Comparison of ENCODE assay signal across 29 mouse cellular contexts in the genomic region with DNA sequence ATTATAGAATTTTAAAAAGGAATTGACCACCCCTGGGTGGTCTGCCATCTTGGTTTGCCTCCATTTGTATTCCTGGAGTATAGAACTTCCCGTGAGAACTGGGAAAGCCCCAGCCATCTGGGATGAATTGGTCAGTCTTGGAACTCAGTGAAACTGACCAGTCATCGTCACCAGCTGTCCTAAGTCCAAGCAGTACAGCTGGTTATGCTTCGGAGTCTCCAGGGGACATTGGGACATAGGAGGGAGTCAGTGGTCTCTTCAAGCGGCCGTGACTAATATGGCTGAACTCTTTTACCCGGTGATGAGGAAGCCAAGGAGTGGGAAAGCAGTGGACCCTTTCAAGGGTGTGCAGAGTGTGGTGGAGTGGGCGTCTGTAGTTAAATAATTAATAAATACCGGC. TPM values are rescaled to one million over a fixed set of nuclear protein-coding genes. Genes with fewer than 3 reads are reported as not detected.
A peak's percentile ranks its signal among the peaks of the same experiment; 100 is the strongest.
DNase-seq lines count a peak whose midpoint lies in the region; ATAC-seq and TF ChIP-seq lines count a peak whose summit lies in the region.
"Had no signal": no experiment of that assay in that cellular context is flagged by ENCODE, and none has a peak within 500 bp of the region (broad histone marks: within the 10 kb centered on the region; RNA-seq: fewer than 3 reads in every experiment).

No protein-coding gene starts in this region.

- ATAC-seq in heart, embryonic 11.5 days (replicated peaks; ENCODE audit: insufficient number of reproducible peaks, low FRiP score, low TSS enrichment) = no peak
- ATAC-seq in kidney, postnatal 0 days (replicated peaks; ENCODE audit: low FRiP score, low read depth) = peak; percentile 79
- ATAC-seq: activated CD4-positive, CD25-positive, alpha-beta regulatory T cell, adult 4 months; CD4-positive, CD25-positive, alpha-beta regulatory T cell, adult 4 months; forebrain, embryonic 15.5 days; intestine, postnatal 0 days had no signal

- no peak overlapping the region for H3K27ac ChIP-seq in heart, embryonic 11.5 days (ENCODE audit: low read depth, low read length)
- no peak overlapping the region for H3K27ac ChIP-seq in kidney, postnatal 0 days
- no peak overlapping the region for H3K27ac ChIP-seq in hindbrain, embryonic 10.5 days
- H3K27ac ChIP-seq: embryonic facial prominence, embryonic 10.5 days; embryonic facial prominence, embryonic 13.5 days; forebrain, embryonic 12.5 days; forebrain, embryonic 15.5 days; heart, embryonic 15.5 days; hindbrain, embryonic 12.5 days; hindbrain, embryonic 15.5 days had no signal

- no peak for TF ChIP-seq CTCF in kidney, postnatal 0 days (IDR thresholded peaks at IDR 0.05; ENCODE audit: low read depth)

- H3K4me1 ChIP-seq in heart, embryonic 11.5 days (ENCODE audit: control insufficient read depth, insufficient read depth, low read length) = peaks cover 14% of the 10 kb centered on the region
- H3K4me1 ChIP-seq in kidney, postnatal 0 days (replicated peaks; ENCODE audit: insufficient read depth, low read length) = no peaks in the 10 kb centered on the region; the same call in 1 of the 2 replicates
- peaks cover 10% of the 10 kb centered on the region for H3K4me1 ChIP-seq in hindbrain, embryonic 10.5 days (replicated peaks)
- H3K4me1 ChIP-seq: forebrain, embryonic 12.5 days had no signal

- no peaks in the 10 kb centered on the region for H3K27me3 ChIP-seq in heart, embryonic 11.5 days (ENCODE audit: control insufficient read depth, insufficient read depth, low read length)
- H3K27me3 ChIP-seq in kidney, postnatal 0 days (ENCODE audit: insufficient read depth, low read length) = no peaks in the 10 kb centered on the region
- peaks cover 24% of the 10 kb centered on the region for H3K27me3 ChIP-seq in hindbrain, embryonic 10.5 days (ENCODE audit: insufficient read depth, poor library complexity, severe bottlenecking)
- H3K27me3 ChIP-seq: forebrain, embryonic 15.5 days; heart, embryonic 12.5 days; heart, embryonic 15.5 days; hindbrain, embryonic 15.5 days had no signal

- H3K4me2 ChIP-seq in heart, embryonic 11.5 days = no peak overlapping the region
- H3K4me2 ChIP-seq in kidney, postnatal 0 days (ENCODE audit: low read length) = no peak overlapping the region
- H3K4me2 ChIP-seq: embryonic facial prominence, embryonic 13.5 days; forebrain, embryonic 12.5 days; forebrain, embryonic 15.5 days; heart, embryonic 12.5 days; heart, embryonic 15.5 days; hindbrain, embryonic 12.5 days; hindbrain, embryonic 15.5 days had no signal

- H3K9me3 ChIP-seq in heart, embryonic 11.5 days (replicated peaks; ENCODE audit: control insufficient read depth, low read length) = no peaks in the 10 kb centered on the region
- no peaks in the 10 kb centered on the region for H3K9me3 ChIP-seq in kidney, postnatal 0 days (replicated peaks; ENCODE audit: low read length)
- no peaks in the 10 kb centered on the region for H3K9me3 ChIP-seq in hindbrain, embryonic 10.5 days
- H3K9me3 ChIP-seq: embryonic facial prominence, embryonic 10.5 days; embryonic facial prominence, embryonic 13.5 days; forebrain, embryonic 12.5 days; forebrain, embryonic 15.5 days; heart, embryonic 12.5 days; heart, embryonic 15.5 days; hindbrain, embryonic 12.5 days; hindbrain, embryonic 15.5 days had no signal

- H3K9ac ChIP-seq in heart, embryonic 11.5 days (ENCODE audit: low read depth, low read length) = no peak overlapping the region
- H3K9ac ChIP-seq in kidney, postnatal 0 days (ENCODE audit: low read depth, low read length) = no peak overlapping the region
- H3K9ac ChIP-seq: embryonic facial prominence, embryonic 13.5 days; forebrain, embryonic 12.5 days; forebrain, embryonic 15.5 days; heart, embryonic 12.5 days; heart, embryonic 15.5 days; hindbrain, embryonic 12.5 days; hindbrain, embryonic 15.5 days had no signal

- peak; percentile 95 for DNase-seq in heart, adult 11 months
- no peak for DNase-seq in kidney, postnatal 0 days (ENCODE audit: low spot score)
- DNase-seq in kidney, adult 18-20 months = no peak
- DNase-seq in skeletal muscle tissue, adult 2 months (ENCODE audit: low read depth, low spot score) = peak; percentile 34
- no peak for DNase-seq in hindbrain, embryonic 10.5 days (ENCODE audit: low spot score)
- DNase-seq: adrenal gland, adult 8-10 months; adrenal gland, postnatal 25 days; cerebellum, adult 11-12 months; cerebellum, adult 8-10 months; cerebellum, postnatal 10 days; cerebellum, postnatal 36 days; embryo, embryonic 11 days; gastrocnemius, postnatal 36 days; heart, postnatal 10 days; heart, postnatal 4 days had no signal

- H3K4me3 ChIP-seq in heart, embryonic 11.5 days (ENCODE audit: low read depth, low read length) = no peak overlapping the region
- no peak overlapping the region for H3K4me3 ChIP-seq in kidney, postnatal 0 days (replicated peaks; ENCODE audit: low read depth, low read length)
- H3K4me3 ChIP-seq in hindbrain, embryonic 10.5 days = no peak overlapping the region
- H3K4me3 ChIP-seq: embryonic facial prominence, embryonic 10.5 days; embryonic facial prominence, embryonic 13.5 days; erythroblast, embryonic 14.5 days; forebrain, embryonic 12.5 days; forebrain, embryonic 15.5 days; heart, embryonic 12.5 days; heart, embryonic 15.5 days; hindbrain, embryonic 12.5 days; hindbrain, embryonic 15.5 days had no signal

- 92% methylated on average over 8 of the region's 8 CpGs for WGBS in heart, embryonic 11.5 days (ENCODE audit: insufficient replicate concordance)
- WGBS in kidney, postnatal 0 days = 80% methylated on average over 8 of the region's 8 CpGs
- WGBS in hindbrain, embryonic 10.5 days = 90% methylated on average over 8 of the region's 8 CpGs

- no peaks in the 10 kb centered on the region for H3K36me3 ChIP-seq in heart, embryonic 11.5 days (ENCODE audit: control insufficient read depth, insufficient read depth, low read length)
- no peaks in the 10 kb centered on the region for H3K36me3 ChIP-seq in kidney, postnatal 0 days (ENCODE audit: insufficient read depth, low read length)
- no peaks in the 10 kb centered on the region for H3K36me3 ChIP-seq in hindbrain, embryonic 10.5 days
- H3K36me3 ChIP-seq: embryonic facial prominence, embryonic 10.5 days; embryonic facial prominence, embryonic 13.5 days; forebrain, embryonic 12.5 days; forebrain, embryonic 15.5 days; heart, embryonic 12.5 days; heart, embryonic 15.5 days; hindbrain, embryonic 12.5 days; hindbrain, embryonic 15.5 days had no signal

RNA-seq across cellular contexts. Expression of gene Gm525, which starts 31.6 kb away (rescaled TPM):
- polyA plus RNA-seq in heart, embryonic 11.5 days (2014; fragmentation: Nextera tagmentation; extraction: Ambion mirVana) = not detected in 2 replicates
- 0.45 TPM in 1 of 2 replicates, not detected in the other for polyA plus RNA-seq in kidney, postnatal 0 days (2015; fragmentation: Nextera tagmentation; extraction: Ambion mirVana)
- polyA plus RNA-seq in hindbrain, embryonic 10.5 days (2016; fragmentation: Nextera tagmentation; extraction: Ambion mirVana) = not detected in 2 replicates
- polyA plus RNA-seq: activated CD4-positive, CD25-positive, alpha-beta regulatory T cell, adult 4 months; C2C12; CD4-positive, CD25-positive, alpha-beta regulatory T cell, adult 4 months; embryonic facial prominence, embryonic 10.5 days; erythroblast, embryonic 14.5 days; forebrain, embryonic 12.5 days; forebrain, embryonic 15.5 days; heart, embryonic 12.5 days; hindbrain, embryonic 15.5 days had no signal

RNA-seq across cellular contexts. Expression of gene Dgke, which starts 38.6 kb away (rescaled TPM):
- polyA plus RNA-seq in heart, embryonic 11.5 days (2014; fragmentation: Nextera tagmentation; extraction: Ambion mirVana) = 4.2 and 4.5 TPM in 2 replicates
- 2.6 and 3.3 TPM in 2 replicates for polyA plus RNA-seq in kidney, postnatal 0 days (2015; fragmentation: Nextera tagmentation; extraction: Ambion mirVana)
- 4.6 and 6.1 TPM in 2 replicates for polyA plus RNA-seq in hindbrain, embryonic 10.5 days (2016; fragmentation: Nextera tagmentation; extraction: Ambion mirVana)
- polyA plus RNA-seq: erythroblast, embryonic 14.5 days had no signal

Comparison
In these comparisons a context has a peak if more than half of its experiments do, and no peak if none do; other contexts are left out.
1. DNase-seq: peak in heart, adult 11 months (single experiment) and skeletal muscle tissue, adult 2 months (single experiment); none in kidney, postnatal 0 days (single experiment), kidney, adult 18-20 months (single experiment) and hindbrain, embryonic 10.5 days (single experiment).